9 mouse cellular contexts compared by ENCODE assay signal in the genomic region with DNA sequence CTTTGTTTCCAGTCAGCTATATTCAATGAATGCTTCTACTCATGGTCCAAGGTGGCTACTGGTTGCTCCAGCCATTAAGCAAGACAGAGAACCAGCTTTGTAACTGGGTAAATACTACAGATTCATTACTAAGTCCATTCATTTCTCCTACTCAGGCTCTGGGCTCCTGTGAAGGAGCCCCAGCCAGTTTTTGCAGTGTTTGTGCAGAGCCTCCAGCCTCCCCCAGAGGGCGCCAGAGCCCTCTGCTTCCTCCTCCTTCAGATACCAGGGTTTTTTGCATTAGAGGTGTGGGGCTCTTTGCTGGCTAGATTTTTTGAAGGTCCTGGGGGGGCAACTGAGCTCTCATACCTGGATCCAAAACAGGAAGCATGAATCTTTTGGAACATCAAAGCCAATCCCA. TPM values are rescaled to one million over a fixed set of nuclear protein-coding genes. Genes with fewer than 3 reads are reported as not detected.
A peak's percentile ranks its signal among the peaks of the same experiment; 100 is the strongest.
DNase-seq lines count a peak whose midpoint lies in the region; ATAC-seq and TF ChIP-seq lines count a peak whose summit lies in the region.
"Had no signal": no experiment of that assay in that cellular context is flagged by ENCODE, and none has a peak within 500 bp of the region (broad histone marks: within the 10 kb centered on the region; RNA-seq: fewer than 3 reads in every experiment).

No protein-coding gene starts in this region.

- H3K4me3 ChIP-seq in lung, embryonic 14.5 days (ENCODE audit: low read depth, low read length) = no peak overlapping the region
- H3K4me3 ChIP-seq: lung, embryonic 15.5 days had no signal

- no peaks in the 10 kb centered on the region for H3K4me1 ChIP-seq in lung, embryonic 14.5 days (ENCODE audit: insufficient read depth)

- no peak overlapping the region for H3K9ac ChIP-seq in lung, embryonic 14.5 days

- H3K27ac ChIP-seq in lung, embryonic 14.5 days (ENCODE audit: low read depth) = no peak overlapping the region

- peak; percentile 87 for TF ChIP-seq CTCF in lung, embryonic 14.5 days (IDR thresholded peaks at IDR 0.05; ENCODE audit: low read depth)

- H3K36me3 ChIP-seq in lung, embryonic 14.5 days (ENCODE audit: insufficient read depth) = no peaks in the 10 kb centered on the region
- H3K36me3 ChIP-seq: lung, embryonic 15.5 days had no signal

- H3K9me3 ChIP-seq in lung, embryonic 14.5 days (ENCODE audit: low read depth, low read length) = no peaks in the 10 kb centered on the region
- H3K9me3 ChIP-seq: lung, embryonic 15.5 days had no signal

- intact Hi-C loops in heart, postnatal 10 days (cut with DNase I) = loop anchor here (1.0 to 5.0 kb wide), 6 partner anchors 38 to 322 kb away; a partner anchor contains a TSS

- peak; percentile 76 for ATAC-seq in erythroid progenitor cell, adult 5-6 weeks (replicated peaks; ENCODE audit: low FRiP score, poor library complexity, severe bottlenecking)
- peak; percentile 30; the same call in 1 of the 2 replicates for ATAC-seq in lung, embryonic 14.5 days (ENCODE audit: insufficient read depth)

- H3K4me2 ChIP-seq in lung, embryonic 14.5 days = no peak overlapping the region
- H3K4me2 ChIP-seq: lung, embryonic 15.5 days had no signal

- no peaks in the 10 kb centered on the region for H3K27me3 ChIP-seq in lung, embryonic 14.5 days (ENCODE audit: insufficient read depth, low read length)
- H3K27me3 ChIP-seq: lung, embryonic 15.5 days had no signal

- 0% methylated on average over 1 of the region's 1 CpGs for WGBS in lung, embryonic 14.5 days

- peak; percentile 74 for DNase-seq in ES-CJ7 (ENCODE audit: low read depth, low spot score)
- DNase-seq in brain, adult 2 months (ENCODE audit: low read depth, low spot score) = peak; percentile 74
- peak; percentile 86 to 90 for DNase-seq in heart, postnatal 10 days
- peak; percentile 83 for DNase-seq in layer of hippocampus, adult 11-12 months (ENCODE audit: low spot score)
- DNase-seq in lung, embryonic 14.5 days = peak; percentile 89
- DNase-seq in ovary, postnatal 14 days (ENCODE audit: low spot score) = peak; percentile 76
- peak; percentile 33 to 68 for DNase-seq in thymus, postnatal 10 days (ENCODE audit: low spot score in 2 of 2)

RNA-seq across cellular contexts. Expression of a gene that starts 8.3 kb away (rescaled TPM):
- 6.8 and 8.8 TPM in 2 replicates for total RNA-seq in erythroid progenitor cell, adult 5-6 weeks (2015; ENCODE audit: low replicate concordance)
- 1.8 and 2.6 TPM in 2 replicates for total RNA-seq in erythroid progenitor cell, adult 5-6 weeks (2017; ENCODE audit: low replicate concordance)
- total RNA-seq in heart, postnatal 10 days (2021) = under 1 TPM; 0.64 to 0.77 TPM
- polyA plus RNA-seq in lung, embryonic 14.5 days (2014; fragmentation: Nextera tagmentation; extraction: Ambion mirVana) = 0.23 and 0.34 TPM in 2 replicates

RNA-seq across cellular contexts. Expression of a gene that starts 31.2 kb away (rescaled TPM):
- 15.5 and 36.4 TPM in 2 replicates for total RNA-seq in erythroid progenitor cell, adult 5-6 weeks (2015; ENCODE audit: low replicate concordance)
- 10.0 and 11.3 TPM in 2 replicates for total RNA-seq in erythroid progenitor cell, adult 5-6 weeks (2017; ENCODE audit: low replicate concordance)
- 1 to 10 TPM in 1 of 2 experiments, under 1 TPM in 1; 0.92 to 1.8 TPM for total RNA-seq in heart, postnatal 10 days (2021)
- polyA plus RNA-seq in lung, embryonic 14.5 days (2014; fragmentation: Nextera tagmentation; extraction: Ambion mirVana) = 1.9 and 4.1 TPM in 2 replicates

RNA-seq across cellular contexts. Expression of a gene that starts 32.3 kb away (rescaled TPM):
- not detected in 2 replicates for total RNA-seq in erythroid progenitor cell, adult 5-6 weeks (2015; ENCODE audit: low replicate concordance)
- not detected in 2 replicates for total RNA-seq in erythroid progenitor cell, adult 5-6 weeks (2017; ENCODE audit: low replicate concordance)
- 10 to 100 TPM; 44.1 to 52.4 TPM for total RNA-seq in heart, postnatal 10 days (2021)
- polyA plus RNA-seq in lung, embryonic 14.5 days (2014; fragmentation: Nextera tagmentation; extraction: Ambion mirVana) = 8.8 and 10.0 TPM in 2 replicates

RNA-seq across cellular contexts. Expression of a gene that starts 38.5 kb away (rescaled TPM):
- not detected in 2 replicates for total RNA-seq in erythroid progenitor cell, adult 5-6 weeks (2015; ENCODE audit: low replicate concordance)
- total RNA-seq in erythroid progenitor cell, adult 5-6 weeks (2017; ENCODE audit: low replicate concordance) = not detected in 2 replicates
- total RNA-seq in heart, postnatal 10 days (2021) = not detected
- not detected in 2 replicates for polyA plus RNA-seq in lung, embryonic 14.5 days (2014; fragmentation: Nextera tagmentation; extraction: Ambion mirVana)
- polyA plus RNA-seq: lung, embryonic 15.5 days had no signal

RNA-seq across cellular contexts. Expression of a gene that starts 51.9 kb away (rescaled TPM):
- 1.3 and 9.7 TPM in 2 replicates for total RNA-seq in erythroid progenitor cell, adult 5-6 weeks (2015; ENCODE audit: low replicate concordance)
- total RNA-seq in erythroid progenitor cell, adult 5-6 weeks (2017; ENCODE audit: low replicate concordance) = not detected in 2 replicates
- total RNA-seq in heart, postnatal 10 days (2021) = 1 to 10 TPM; 3.8 to 6.8 TPM
- polyA plus RNA-seq in lung, embryonic 14.5 days (2014; fragmentation: Nextera tagmentation; extraction: Ambion mirVana) = 13.5 and 16.3 TPM in 2 replicates

Comparison
In these comparisons a context has a peak if more than half of its experiments do, and no peak if none do; other contexts are left out.
1. RNA of a gene that starts 32.3 kb away (total RNA-seq): 44.1 to 52.4 TPM in heart, postnatal 10 days; not detected in erythroid progenitor cell, adult 5-6 weeks; every median in the first group is over 10 times any median in the second.
2. Peak in every context shown above with its lines, with median percentiles within 50 percentile points of each other: DNase-seq.